Mouse (Mus musculus) heart, embryonic 16.5 days (tissue): ENCODE data around the gene Pecam1. TPM values are rescaled to one million over a fixed set of nuclear protein-coding genes. Genes with fewer than 3 reads are reported as not detected.
"Not testable (repeated sequence)": the region's sequence is repeated elsewhere in the genome, so short reads cannot be mapped to it uniquely, and the experiment has no call there.

Experiments
- ATAC-seq: fragments of 200-750 bp; cut with Nextera tagmentation; replicated peaks from 2 replicates; pipeline ENCODE4 v1.8.0; 2017; ENCODE audit warnings: moderate number of reproducible peaks; ENCODE audit not compliant: insufficient read depth, low FRiP score; ENCODE audit errors: extremely low read depth
- H3K27ac ChIP-seq: fragments of 300-500 bp; sonication (generic); 2 replicates; pipeline ENCODE4 v1.5.1; 2014; ENCODE audit warnings: mild to moderate bottlenecking, low read length, control low read depth, moderate library complexity
- H3K27me3 ChIP-seq: fragments of 300-500 bp; sonication (generic); 2 replicates; pipeline ENCODE4 v1.6.1; 2014; ENCODE audit warnings: low read length, mixed read lengths; ENCODE audit not compliant: control insufficient read depth, insufficient read depth
- H3K36me3 ChIP-seq: fragments of 300-500 bp; sonication (generic); 2 replicates; pipeline ENCODE4 v1.6.1; 2014; ENCODE audit not compliant: control insufficient read depth, insufficient read depth
- H3K4me1 ChIP-seq: fragments of 300-500 bp; sonication (generic); 2 replicates; pipeline ENCODE4 v1.6.1; 2014; ENCODE audit warnings: low read length, mixed read lengths; ENCODE audit not compliant: control insufficient read depth, insufficient read depth
- H3K4me2 ChIP-seq: fragments of 300-500 bp; sonication (generic); 2 replicates; pipeline ENCODE4 v1.6.1; 2014; ENCODE audit warnings: low read depth, mild to moderate bottlenecking, control low read depth, low read length
- H3K4me3 ChIP-seq: fragments of 300-500 bp; sonication (generic); 2 replicates; pipeline ENCODE4 v1.5.1; 2014; ENCODE audit warnings: mild to moderate bottlenecking, control low read depth, low read length
- H3K9ac ChIP-seq: fragments of 300-500 bp; sonication (generic); 2 replicates; pipeline ENCODE4 v1.6.1; 2014; ENCODE audit warnings: low read length, control low read depth
- H3K9me3 ChIP-seq: fragments of 300-500 bp; sonication (generic); replicated peaks from 2 replicates; pipeline ENCODE4 v1.6.1; 2016; ENCODE audit warnings: low read length; ENCODE audit not compliant: control insufficient read depth
- WGBS: fragments of 180-500 bp; shearing (Covaris S2); extraction: QIAGEN DNeasy Blood & Tissue Kit; methylation state at CpG from one replicate; pipeline ENCODE4 v1.1.7; 2014; 5-methylcytosine and 5-hydroxymethylcytosine counted together
- polyA plus RNA-seq: library from polyadenylated mRNA; unstranded; fragments of >200 nt; fragmentation: Nextera tagmentation; extraction: Ambion mirVana; gene quantifications from 2 replicates; pipeline ENCODE4 v1.2.1, GENCODE M21; 2015

Pecam1 gene
- polyA plus RNA-seq, 1 experiment from 2014 or later = 87.7 TPM

DNA sequence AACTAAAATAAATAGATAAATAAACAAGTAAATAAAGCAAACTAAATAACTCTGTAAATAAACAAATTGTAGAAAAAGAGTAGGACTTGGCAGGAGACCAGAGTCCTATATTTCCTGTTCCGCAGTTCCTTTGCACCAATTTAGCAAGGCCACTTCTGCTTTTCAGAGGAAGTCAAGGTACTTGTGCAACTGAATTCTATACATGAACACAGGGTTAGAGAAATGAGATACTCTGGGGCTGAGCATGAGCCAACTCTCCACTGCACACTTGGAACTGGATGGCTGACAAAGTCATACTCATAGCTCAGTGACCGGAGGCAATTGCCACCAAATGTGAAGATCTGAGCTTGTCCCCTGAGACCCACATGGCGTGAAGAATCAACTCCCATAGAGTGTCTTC is 8.6 kb upstream of the Pecam1 start:
- ATAC-seq = no peak
- H3K27ac ChIP-seq = no peak overlapping the region
- WGBS = 86% methylated on average over 3 of the region's 3 CpGs
- H3K36me3 ChIP-seq = no peaks in the 10 kb centered on the region
- peaks cover 19% of the 10 kb centered on the region for H3K4me1 ChIP-seq
- no peak overlapping the region for H3K9ac ChIP-seq
- H3K9me3 ChIP-seq = no peaks in the 10 kb centered on the region
- no peaks in the 10 kb centered on the region for H3K27me3 ChIP-seq
- no peak overlapping the region for H3K4me2 ChIP-seq
- H3K4me3 ChIP-seq = no peak overlapping the region

GRCm38 (mm10) chr11:106755583-106755982 is 5.2 kb upstream of the Pecam1 start:
- H3K27me3 ChIP-seq = no peaks in the 10 kb centered on the region
- WGBS = 41% methylated on average over 5 of the region's 5 CpGs
- H3K36me3 ChIP-seq = no peaks in the 10 kb centered on the region
- no peak overlapping the region for H3K27ac ChIP-seq
- no peak for ATAC-seq
- no peaks in the 10 kb centered on the region for H3K9me3 ChIP-seq
- no peaks in the 10 kb centered on the region for H3K4me1 ChIP-seq
- H3K4me3 ChIP-seq = no peak overlapping the region
- H3K9ac ChIP-seq = no peak overlapping the region
- no peak overlapping the region for H3K4me2 ChIP-seq

DNA sequence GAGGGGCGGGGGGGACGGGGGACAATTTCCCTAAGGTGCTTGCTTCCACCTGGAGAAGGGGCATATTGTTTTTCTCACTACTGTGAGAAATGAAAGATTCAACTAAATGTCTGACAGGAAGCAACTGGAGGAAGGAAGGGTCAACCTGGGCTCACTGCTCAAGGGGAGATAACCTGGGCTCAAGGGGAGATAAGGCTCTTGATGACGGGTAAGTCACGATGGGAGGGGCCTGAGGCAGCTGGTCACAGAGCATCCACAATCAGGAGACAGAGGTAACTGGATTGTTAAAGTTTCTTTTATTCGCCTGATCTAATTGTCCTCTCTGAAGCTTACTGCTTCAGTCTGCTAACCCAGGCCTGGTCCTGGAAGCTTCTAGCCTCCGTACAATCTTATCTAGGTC is 2.9 kb upstream of the Pecam1 start:
- Histone ChIP-seq H3K4me2 (no peak overlapping the region), H3K9me3 (no peaks in the 10 kb centered on the region), H3K36me3 (no peaks in the 10 kb centered on the region), H3K27me3 (no peaks in the 10 kb centered on the region), H3K9ac (no peak overlapping the region), H3K27ac (no peak overlapping the region), H3K4me1 (no peaks in the 10 kb centered on the region), H3K4me3 (no peak overlapping the region)
- WGBS = 64% methylated on average over 6 of the region's 6 CpGs
- ATAC-seq = no peak

DNA sequence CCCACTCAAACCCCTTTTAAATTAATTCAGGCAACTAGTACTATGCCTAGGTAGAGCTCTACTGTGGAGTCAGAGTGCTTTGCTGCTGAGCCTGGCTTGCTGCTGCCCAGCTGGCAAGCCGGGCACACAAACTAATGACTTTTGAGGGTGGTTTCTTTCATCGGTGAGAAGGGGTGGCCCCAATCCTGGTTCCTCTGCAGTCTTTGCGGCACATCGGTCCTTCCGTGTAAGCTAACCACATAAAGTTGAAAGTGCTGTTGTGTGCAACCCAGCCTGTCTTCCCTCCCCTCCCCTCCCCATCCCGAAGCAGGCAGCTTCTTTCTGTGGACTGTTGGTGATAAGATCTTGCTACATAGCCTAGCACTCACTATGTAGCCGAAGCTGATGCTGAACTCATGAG is 1.7 kb upstream of the Pecam1 start:
- Histone ChIP-seq H3K9ac (no peak overlapping the region), H3K27ac (no peak overlapping the region), H3K27me3 (no peaks in the 10 kb centered on the region), H3K9me3 (peaks cover 3% of the 10 kb centered on the region; the same call in 1 of the 2 replicates), H3K4me1 (no peaks in the 10 kb centered on the region), H3K4me3 (no peak overlapping the region), H3K4me2 (peak overlapping the region; percentile 14), H3K36me3 (no peaks in the 10 kb centered on the region)
- ATAC-seq = no peak
- WGBS = 63% methylated on average over 7 of the region's 7 CpGs

GRCm38 (mm10) chr11:106751039-106752018 is 901 bp upstream of the Pecam1 start, which contains the start of gene Milr1:
Gene Milr1 (plus strand): TSS chr11:106751226.
- Histone ChIP-seq H3K4me2 (peak within 1 kb of the TSS; percentile 14), H3K27ac (no peak within 1 kb of the TSS; the same call in 1 of the 2 replicates), H3K27me3 (no peaks in the 10 kb centered on the region), H3K36me3 (no peaks in the 10 kb centered on the region), H3K9ac (no peak within 1 kb of the TSS), H3K9me3 (peaks cover 4% of the 10 kb centered on the region; the same call in 1 of the 2 replicates), H3K4me3 (peak within 1 kb of the TSS; percentile 8; the same call in 1 of the 2 replicates), H3K4me1 (no peaks in the 10 kb centered on the region)
- ATAC-seq = no peak; the same call in 1 of the 2 replicates
- WGBS = 73% methylated on average over 17 of the region's 17 CpGs

DNA sequence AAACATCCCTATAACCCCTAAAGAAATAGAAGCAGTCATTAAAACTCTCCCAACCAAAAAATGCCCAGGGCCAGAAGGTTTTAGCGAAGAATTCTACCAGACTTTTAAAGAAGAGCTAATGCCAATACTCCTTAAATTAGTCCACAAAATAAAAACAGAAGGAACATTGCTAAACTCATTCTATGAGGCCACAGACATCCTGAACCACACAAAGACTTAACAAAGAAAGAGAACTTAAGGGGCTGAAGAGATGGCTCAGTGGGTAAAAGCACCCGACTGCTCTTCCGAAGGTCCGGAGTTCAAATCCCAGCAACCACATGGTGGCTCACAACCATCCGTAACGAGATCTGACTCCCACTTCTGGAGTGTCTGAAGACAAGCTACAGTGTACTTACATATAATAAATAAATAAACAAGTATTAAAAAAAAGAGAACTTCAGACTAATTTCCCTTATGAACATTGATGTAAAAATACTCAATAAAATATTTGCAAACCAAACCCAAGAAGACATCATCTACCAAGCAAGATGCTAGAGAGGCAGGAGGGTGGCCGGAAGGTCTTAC is 789 bp downstream of the Pecam1 start:
- H3K4me2 ChIP-seq, ATAC-seq, H3K4me1 ChIP-seq, H3K27ac ChIP-seq, H3K9me3 ChIP-seq, H3K36me3 ChIP-seq, H3K27me3 ChIP-seq, H3K9ac ChIP-seq: not testable (repeated sequence)
- 87% methylated on average over 7 of the region's 7 CpGs for WGBS
- H3K4me3 ChIP-seq = peak overlapping the region; percentile 8; the same call in 1 of the 2 replicates

DNA sequence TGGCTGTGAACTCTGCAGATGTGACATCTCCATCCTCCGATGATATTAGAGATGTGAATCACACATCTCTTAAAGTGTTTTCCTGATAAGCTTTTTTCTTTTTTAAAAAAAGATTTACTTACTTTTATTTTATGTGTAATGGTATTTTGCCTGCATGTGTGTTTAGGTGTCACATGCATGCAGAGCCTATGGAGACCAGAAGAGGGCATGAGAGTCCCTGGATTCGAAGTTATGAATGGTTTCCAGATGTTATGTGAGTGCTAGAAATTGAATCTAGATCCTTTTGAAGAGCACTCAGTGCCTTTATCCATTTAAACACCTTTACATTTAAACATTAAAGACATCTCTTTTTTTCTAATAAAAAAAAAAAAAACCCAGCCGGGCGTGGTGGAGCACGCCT is 5.5 kb downstream of the Pecam1 start:
- H3K27ac ChIP-seq = no peak overlapping the region
- no peak for ATAC-seq

GRCm38 (mm10) chr11:106742388-106742841 is 8.0 kb downstream of the Pecam1 start:
- no peak for ATAC-seq
- Histone ChIP-seq H3K9ac (no peak overlapping the region), H3K36me3 (no peaks in the 10 kb centered on the region), H3K4me2 (no peak overlapping the region), H3K27me3 (no peaks in the 10 kb centered on the region), H3K4me1 (no peaks in the 10 kb centered on the region), H3K27ac (no peak overlapping the region), H3K4me3 (no peak overlapping the region), H3K9me3 (peaks cover 4% of the 10 kb centered on the region; the same call in 1 of the 2 replicates)
- WGBS = 43% methylated on average over 6 of the region's 6 CpGs

More for the DNA sequence above, 5.5 kb downstream of the Pecam1 start:
- peaks cover 4% of the 10 kb centered on the region; the same call in 1 of the 2 replicates for H3K9me3 ChIP-seq
- no peaks in the 10 kb centered on the region for H3K27me3 ChIP-seq
- H3K4me2 ChIP-seq = no peak overlapping the region
- no peaks in the 10 kb centered on the region for H3K4me1 ChIP-seq
- H3K36me3 ChIP-seq = no peaks in the 10 kb centered on the region
- no peak overlapping the region for H3K9ac ChIP-seq
- no peak overlapping the region for H3K4me3 ChIP-seq
- WGBS = 91% methylated on average over 5 of the region's 5 CpGs

DNA sequence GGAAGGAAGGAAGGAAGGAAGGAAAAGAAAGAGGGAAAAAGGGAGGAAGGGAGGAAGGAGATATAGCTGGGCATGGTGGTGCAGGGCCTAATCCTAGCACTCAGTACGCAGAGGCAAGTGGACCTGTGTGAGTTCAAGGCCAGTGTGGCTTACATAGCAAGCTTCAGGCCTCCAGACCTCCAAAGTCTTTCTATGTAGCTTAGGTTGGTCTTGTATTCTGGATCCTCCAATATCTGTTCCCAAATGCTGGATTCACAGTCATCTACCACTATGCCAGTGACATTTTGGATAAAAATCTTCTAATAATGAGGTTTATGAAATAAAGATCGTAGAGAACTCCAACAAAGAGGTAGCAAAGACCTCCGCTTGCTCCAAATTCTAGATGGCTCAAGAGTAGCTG is 8.6 kb downstream of the Pecam1 start:
- Histone ChIP-seq H3K27ac (no peak overlapping the region), H3K4me1 (no peaks in the 10 kb centered on the region), H3K9ac (no peak overlapping the region), H3K4me2 (no peak overlapping the region), H3K27me3 (no peaks in the 10 kb centered on the region), H3K4me3 (no peak overlapping the region), H3K9me3 (no peaks in the 10 kb centered on the region), H3K36me3 (no peaks in the 10 kb centered on the region)
- ATAC-seq = no peak
- WGBS = 90% methylated on average over 3 of the region's 3 CpGs
